10 mouse cellular contexts compared by ENCODE assay signal in the genomic region with DNA sequence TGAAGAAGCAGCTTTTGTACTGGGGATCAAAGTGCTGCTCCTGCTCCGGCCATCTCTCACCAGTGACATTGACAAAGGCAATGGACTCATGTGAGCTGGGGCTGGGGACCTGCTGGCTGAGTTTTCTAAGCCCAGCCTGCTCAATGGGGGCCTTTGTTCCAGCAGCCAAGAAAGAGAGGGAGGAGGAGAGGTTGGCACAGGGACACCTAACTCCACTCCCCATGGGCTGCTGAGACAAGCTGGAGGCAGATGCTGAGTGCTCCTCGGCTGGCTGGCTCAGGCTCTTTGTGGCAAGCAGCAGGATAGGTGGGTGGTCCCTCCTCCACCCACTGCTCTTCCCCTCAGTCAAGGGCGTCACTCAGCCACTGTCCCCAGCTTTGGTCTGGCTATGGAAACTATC.
DNase-seq lines count a peak whose midpoint lies in the region; ATAC-seq lines count a peak whose summit lies in the region.
"Had no signal": no experiment of that assay in that cellular context is flagged by ENCODE, and none has a peak within 500 bp of the region (broad histone marks: within the 10 kb centered on the region; RNA-seq: fewer than 3 reads in every experiment).

No protein-coding gene starts in this region.

- H3K36me3 ChIP-seq in heart, embryonic 15.5 days, result no peaks in the 10 kb centered on the region
- H3K36me3 ChIP-seq in forebrain, embryonic 12.5 days (replicated peaks), result no peaks in the 10 kb centered on the region
- H3K36me3 ChIP-seq: heart, embryonic 12.5 days; limb, embryonic 13.5 days had no signal

- DNase-seq in heart, adult 18-20 months, result no peak
- DNase-seq in layer of hippocampus, postnatal 10 days (ENCODE audit: low spot score in 2 of 2), result peak; percentile 37 to 66
- DNase-seq in retina, postnatal 1 day, result peak; percentile 89
- DNase-seq in thymus, postnatal 14 days, result no peak
- no peak for DNase-seq in thymus, postnatal 4 days
- DNase-seq in heart, adult 8-10 months (ENCODE audit: low spot score), result no peak

- H3K4me3 ChIP-seq in heart, embryonic 15.5 days, result no peak overlapping the region
- no peak overlapping the region for H3K4me3 ChIP-seq in forebrain, embryonic 12.5 days (replicated peaks)
- H3K4me3 ChIP-seq: heart, embryonic 12.5 days; limb, embryonic 13.5 days had no signal

- H3K4me1 ChIP-seq in heart, embryonic 15.5 days (replicated peaks), result peaks cover 6% of the 10 kb centered on the region
- H3K4me1 ChIP-seq in forebrain, embryonic 12.5 days, result peaks cover 20% of the 10 kb centered on the region

- no peak overlapping the region for H3K27ac ChIP-seq in heart, embryonic 15.5 days
- no peak overlapping the region for H3K27ac ChIP-seq in forebrain, embryonic 12.5 days
- H3K27ac ChIP-seq: limb, embryonic 13.5 days had no signal

- H3K27me3 ChIP-seq in heart, embryonic 15.5 days, result no peaks in the 10 kb centered on the region
- no peaks in the 10 kb centered on the region for H3K27me3 ChIP-seq in forebrain, embryonic 12.5 days
- H3K27me3 ChIP-seq: heart, embryonic 12.5 days; limb, embryonic 13.5 days had no signal

- no peaks in the 10 kb centered on the region for H3K9me3 ChIP-seq in heart, embryonic 15.5 days (replicated peaks)
- no peaks in the 10 kb centered on the region for H3K9me3 ChIP-seq in forebrain, embryonic 12.5 days
- H3K9me3 ChIP-seq: heart, embryonic 12.5 days; limb, embryonic 13.5 days had no signal

- H3K4me2 ChIP-seq in heart, embryonic 15.5 days, result no peak overlapping the region
- H3K4me2 ChIP-seq in forebrain, embryonic 12.5 days, result no peak overlapping the region
- H3K4me2 ChIP-seq: heart, embryonic 12.5 days; limb, embryonic 13.5 days had no signal

- no peak overlapping the region for H3K9ac ChIP-seq in heart, embryonic 15.5 days
- H3K9ac ChIP-seq in forebrain, embryonic 12.5 days, result no peak overlapping the region
- H3K9ac ChIP-seq: heart, embryonic 12.5 days; limb, embryonic 13.5 days had no signal

- WGBS in heart, embryonic 15.5 days, result 29% methylated on average over 3 of the region's 3 CpGs
- 11% methylated on average over 3 of the region's 3 CpGs for WGBS in forebrain, embryonic 12.5 days

- 0 out of 2 replicates have a peak, but pooled peaks have one; percentile 60 for ATAC-seq in heart, embryonic 15.5 days (replicated peaks; ENCODE audit: insufficient number of reproducible peaks, insufficient read depth, low FRiP score, low read depth)
- peak; percentile 44; the same call in 1 of the 2 replicates for ATAC-seq in forebrain, embryonic 12.5 days (ENCODE audit: low FRiP score)

Comparison
In these comparisons a context has a peak if more than half of its experiments do, and no peak if none do; other contexts are left out.
1. DNase-seq: peak in layer of hippocampus, postnatal 10 days (2 of 2) and retina, postnatal 1 day (single experiment); none in heart, adult 18-20 months (0 of 2), thymus, postnatal 14 days (single experiment), thymus, postnatal 4 days (single experiment) and heart, adult 8-10 months (single experiment).